Mouse (Mus musculus) stomach, embryonic 16.5 days (tissue): Measurements from ENCODE around the gene Nln. TPM values are rescaled to one million over a fixed set of nuclear protein-coding genes. Genes with fewer than 3 reads are reported as not detected.

ENCODE experiments used
- ATAC-seq: fragments of 200-750 bp; cut with Nextera tagmentation; 2 replicates; pipeline ENCODE4 v1.8.0; 2017; ENCODE audit warnings: moderate number of reproducible peaks, moderate TSS enrichment; ENCODE audit not compliant: insufficient read depth, low FRiP score
- H3K27ac ChIP-seq: fragments of 300-500 bp; sonication (generic); 2 replicates; pipeline ENCODE4 v1.5.1; 2014; ENCODE audit warnings: low read length
- H3K27me3 ChIP-seq: fragments of 300-500 bp; sonication (generic); 2 replicates; pipeline ENCODE4 v1.6.1; 2014; ENCODE audit warnings: low read length, control low read depth, mixed read lengths; ENCODE audit not compliant: control insufficient read depth, insufficient read depth
- H3K36me3 ChIP-seq: fragments of 300-500 bp; sonication (generic); 2 replicates; pipeline ENCODE4 v1.6.1; 2014; ENCODE audit warnings: low read length; ENCODE audit not compliant: control insufficient read depth, insufficient read depth
- H3K4me1 ChIP-seq: fragments of 300-500 bp; sonication (generic); 2 replicates; pipeline ENCODE4 v1.6.1; 2014; ENCODE audit warnings: low read length, control low read depth, mixed read lengths; ENCODE audit not compliant: control insufficient read depth, insufficient read depth
- H3K4me2 ChIP-seq: fragments of 300-500 bp; sonication (generic); 2 replicates; pipeline ENCODE4 v1.6.1; 2014; ENCODE audit warnings: low read depth, low read length, mixed read lengths
- H3K4me3 ChIP-seq: fragments of 300-500 bp; sonication (generic); replicated peaks from 2 replicates; pipeline ENCODE4 v1.5.1; 2014; ENCODE audit warnings: mild to moderate bottlenecking, low read length
- H3K9ac ChIP-seq: fragments of 300-500 bp; sonication (generic); 2 replicates; pipeline ENCODE4 v1.6.1; 2014; ENCODE audit warnings: low read length
- H3K9me3 ChIP-seq: fragments of 300-500 bp; sonication (generic); replicated peaks from 2 replicates; pipeline ENCODE4 v1.6.1; 2016; ENCODE audit warnings: low read length, control low read depth; ENCODE audit not compliant: control insufficient read depth
- WGBS: fragments of 180-500 bp; shearing (Covaris S2); extraction: QIAGEN DNeasy Blood & Tissue Kit; methylation state at CpG from one replicate; pipeline ENCODE4 v1.1.7; 2014; 5-methylcytosine and 5-hydroxymethylcytosine counted together
- polyA plus RNA-seq: library from polyadenylated mRNA; unstranded; fragments of >200 nt; fragmentation: Nextera tagmentation; extraction: Ambion mirVana; gene quantifications from 2 replicates; pipeline ENCODE4 v1.2.1, GENCODE M21; 2015

Nln gene
- polyA plus RNA-seq, 1 experiment from 2014 or later = 23.6 TPM

DNA sequence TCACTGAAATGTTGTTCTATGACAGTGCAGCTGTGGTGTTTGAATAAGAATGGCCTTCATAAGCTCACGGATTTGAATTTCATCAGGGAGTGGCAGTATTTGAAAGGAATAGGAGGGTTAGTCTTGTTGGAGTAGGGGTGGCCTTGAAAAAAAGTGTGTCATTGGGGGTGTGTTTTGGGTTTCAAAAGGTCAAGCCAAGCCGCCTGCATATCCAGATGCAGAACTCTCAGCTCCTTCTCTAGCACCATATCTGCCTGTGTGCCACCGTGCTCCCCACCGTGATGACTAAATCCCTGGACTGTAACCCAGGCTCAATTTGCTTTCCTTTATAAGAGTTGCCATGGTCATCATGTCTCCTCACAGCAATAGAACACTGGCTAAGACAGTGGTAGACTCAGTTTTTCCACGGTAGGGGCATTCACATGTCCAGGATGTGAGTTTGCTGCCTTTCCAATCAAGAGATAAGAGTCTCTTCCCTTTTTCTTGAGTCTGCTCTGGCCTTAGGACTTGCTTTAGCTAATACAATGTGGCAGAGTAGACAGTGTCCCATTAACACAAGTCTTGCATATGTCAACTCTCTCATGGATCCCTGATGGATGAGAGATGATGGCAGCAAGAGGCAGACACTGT is 7.7 kb downstream of the Nln start:
- no peak for ATAC-seq
- 80% methylated on average over 5 of the region's 5 CpGs for WGBS

DNA sequence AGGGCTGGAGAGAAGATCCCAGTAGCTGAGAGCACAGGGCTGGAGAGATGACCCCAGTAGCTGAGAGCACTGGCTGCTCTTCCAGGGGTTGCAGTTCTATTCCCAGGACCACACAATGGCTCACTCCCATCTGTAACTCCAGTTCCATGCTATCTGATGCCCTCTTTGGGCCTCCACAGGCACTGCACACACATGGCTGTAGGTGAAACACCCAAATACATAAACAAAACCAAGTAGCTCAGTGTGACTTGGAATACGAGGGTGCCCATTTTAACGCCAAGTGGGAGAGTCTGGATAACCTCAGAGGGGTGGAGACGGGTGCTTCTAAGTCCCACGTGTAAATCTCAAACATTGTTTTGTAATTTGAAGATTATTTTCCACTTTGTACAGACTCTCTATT is 9.0 kb downstream of the Nln start:
- no peak overlapping the region for H3K9ac ChIP-seq

More for the DNA sequence above, 7.7 kb downstream of the Nln start:
- peaks cover 8% of the 10 kb centered on the region for H3K9me3 ChIP-seq
- no peaks in the 10 kb centered on the region; the same call in 1 of the 2 replicates for H3K36me3 ChIP-seq
- H3K9ac ChIP-seq = no peak overlapping the region
- H3K4me1 ChIP-seq = no peaks in the 10 kb centered on the region
- no peak overlapping the region for H3K27ac ChIP-seq
- H3K27me3 ChIP-seq = no peaks in the 10 kb centered on the region
- no peak overlapping the region for H3K4me2 ChIP-seq
- H3K4me3 ChIP-seq = no peak overlapping the region

DNA sequence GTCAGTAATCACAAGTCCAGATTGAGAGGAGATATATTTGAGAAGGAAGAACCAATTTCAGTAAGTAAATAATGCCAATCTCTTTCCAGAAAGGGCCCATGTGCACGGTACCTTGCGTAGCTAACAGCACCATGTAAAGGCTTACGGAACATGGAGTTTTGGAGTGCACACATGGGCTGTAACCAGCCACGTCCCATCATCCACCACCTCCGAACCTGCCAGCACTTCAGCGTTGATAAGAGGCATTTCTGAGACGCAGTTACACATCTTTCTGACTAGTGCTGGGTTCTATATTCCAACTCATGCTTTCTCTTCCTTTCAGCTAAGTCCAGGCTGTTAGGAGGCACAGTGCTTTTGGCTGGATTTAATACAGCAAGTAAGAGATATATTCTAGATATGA is 12.2 kb downstream of the Nln start:
- Histone ChIP-seq H3K4me2 (no peak overlapping the region), H3K9me3 (no peaks in the 10 kb centered on the region), H3K36me3 (no peaks in the 10 kb centered on the region), H3K27me3 (no peaks in the 10 kb centered on the region), H3K4me1 (no peaks in the 10 kb centered on the region), H3K4me3 (no peak overlapping the region), H3K27ac (no peak overlapping the region), H3K9ac (no peak overlapping the region)
- ATAC-seq = no peak
- WGBS = 92% methylated on average over 7 of the region's 7 CpGs

More for the DNA sequence above, 9.0 kb downstream of the Nln start:
- Histone ChIP-seq H3K27me3 (no peaks in the 10 kb centered on the region), H3K4me1 (no peaks in the 10 kb centered on the region), H3K4me2 (no peak overlapping the region), H3K9me3 (peaks cover 8% of the 10 kb centered on the region), H3K27ac (no peak overlapping the region), H3K36me3 (no peaks in the 10 kb centered on the region; the same call in 1 of the 2 replicates), H3K4me3 (no peak overlapping the region)
- WGBS = 77% methylated on average over 4 of the region's 4 CpGs
- no peak for ATAC-seq

DNA sequence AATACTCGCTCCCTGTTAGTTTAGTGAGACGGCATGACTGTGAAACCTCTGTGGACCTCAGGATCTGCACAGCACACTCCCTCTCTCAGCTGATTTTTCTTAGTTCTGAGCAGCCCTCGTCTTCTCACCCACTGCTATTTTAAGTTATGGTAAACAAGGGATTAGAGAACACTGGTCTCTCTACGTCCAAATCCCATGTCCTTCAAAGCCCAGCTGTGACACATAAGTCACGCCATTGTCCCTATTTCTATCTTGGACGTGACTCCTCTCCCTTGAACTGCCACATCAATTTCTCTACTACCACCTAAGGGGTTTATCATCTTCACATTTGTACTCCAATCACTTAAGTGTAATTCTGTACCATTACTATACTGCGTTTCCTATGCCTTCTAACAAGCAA is 13.5 kb downstream of the Nln start:
- Histone ChIP-seq H3K27ac (no peak overlapping the region), H3K9me3 (no peaks in the 10 kb centered on the region), H3K4me2 (no peak overlapping the region), H3K4me1 (no peaks in the 10 kb centered on the region), H3K27me3 (no peaks in the 10 kb centered on the region), H3K36me3 (no peaks in the 10 kb centered on the region), H3K9ac (no peak overlapping the region), H3K4me3 (no peak overlapping the region)
- ATAC-seq = no peak
- 50% methylated on average over 7 of the region's 7 CpGs for WGBS

DNA sequence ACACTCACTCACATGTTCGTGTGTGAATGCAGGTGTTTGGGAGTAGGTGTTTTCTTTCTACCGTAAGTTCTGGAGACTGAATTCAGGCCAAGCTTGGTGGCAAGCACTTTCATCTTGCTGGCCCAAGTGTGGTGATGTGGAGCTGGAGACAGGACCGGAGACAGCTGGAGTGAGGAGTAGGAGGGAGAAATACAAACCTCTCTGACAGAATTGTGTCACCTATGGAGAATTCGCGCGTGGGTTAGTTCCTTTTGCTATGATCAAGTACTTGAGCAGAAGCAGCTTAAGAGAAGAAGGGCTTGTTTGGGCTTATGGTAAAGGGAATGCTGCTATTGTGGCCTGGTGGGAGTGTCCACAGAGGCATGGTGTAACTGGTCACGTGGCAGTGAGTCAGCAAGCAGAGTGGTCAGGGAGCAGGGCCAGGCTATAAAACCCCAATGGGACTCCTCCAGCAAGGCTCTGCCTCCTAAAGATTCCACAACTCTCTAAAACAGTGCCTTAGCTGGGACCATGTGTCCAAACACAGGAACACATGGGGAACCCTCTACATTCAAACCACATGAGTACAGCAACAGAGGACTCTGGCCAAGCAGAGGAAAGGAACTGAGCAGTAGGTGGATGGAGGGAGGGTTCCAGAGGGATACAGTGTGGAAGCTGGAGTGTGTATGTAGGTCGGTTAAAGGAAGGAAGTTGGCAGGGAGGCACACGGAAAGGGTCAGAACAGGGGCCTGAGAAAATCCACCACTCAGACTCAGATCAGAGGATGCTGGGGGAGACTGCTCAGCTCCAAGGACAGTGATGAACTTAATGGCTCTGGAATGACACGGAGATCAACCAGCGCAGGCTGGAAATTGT is 14.7 kb downstream of the Nln start:
- Histone ChIP-seq H3K4me3 (no peak overlapping the region), H3K4me1 (no peaks in the 10 kb centered on the region), H3K36me3 (no peaks in the 10 kb centered on the region), H3K9me3 (no peaks in the 10 kb centered on the region), H3K27ac (no peak overlapping the region), H3K27me3 (no peaks in the 10 kb centered on the region), H3K4me2 (no peak overlapping the region), H3K9ac (no peak overlapping the region)
- ATAC-seq = peak; percentile 69; the same call in 1 of the 2 replicates
- WGBS = 72% methylated on average over 11 of the region's 11 CpGs

DNA sequence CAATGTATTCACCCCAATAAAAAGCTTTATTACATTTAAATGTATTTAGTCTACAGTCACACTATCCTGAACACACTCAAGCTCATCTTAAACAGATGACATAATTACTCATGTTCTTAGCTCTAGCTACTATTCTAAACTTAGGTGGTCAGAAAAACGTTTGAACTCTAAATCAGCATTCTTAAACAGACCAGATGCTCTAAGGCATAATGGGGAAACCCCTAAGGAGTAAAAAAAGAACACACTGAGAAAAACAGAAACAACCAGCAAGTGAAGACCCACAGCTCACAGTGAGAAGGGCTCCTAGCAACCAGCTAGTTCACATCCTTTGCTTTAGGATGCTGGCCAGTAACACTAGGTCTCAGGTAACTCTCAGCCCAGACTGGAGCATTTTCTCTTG is 17.7 kb downstream of the Nln start:
- Histone ChIP-seq H3K27ac (no peak overlapping the region), H3K36me3 (no peaks in the 10 kb centered on the region), H3K27me3 (no peaks in the 10 kb centered on the region), H3K4me2 (no peak overlapping the region), H3K4me1 (0 out of 2 replicates have a peak, but pooled peaks cover 4% of the 10 kb centered on the region), H3K4me3 (no peak overlapping the region), H3K9ac (no peak overlapping the region), H3K9me3 (no peaks in the 10 kb centered on the region)
- no peak for ATAC-seq
- 9% methylated on average over 1 of the region's 1 CpGs for WGBS

DNA sequence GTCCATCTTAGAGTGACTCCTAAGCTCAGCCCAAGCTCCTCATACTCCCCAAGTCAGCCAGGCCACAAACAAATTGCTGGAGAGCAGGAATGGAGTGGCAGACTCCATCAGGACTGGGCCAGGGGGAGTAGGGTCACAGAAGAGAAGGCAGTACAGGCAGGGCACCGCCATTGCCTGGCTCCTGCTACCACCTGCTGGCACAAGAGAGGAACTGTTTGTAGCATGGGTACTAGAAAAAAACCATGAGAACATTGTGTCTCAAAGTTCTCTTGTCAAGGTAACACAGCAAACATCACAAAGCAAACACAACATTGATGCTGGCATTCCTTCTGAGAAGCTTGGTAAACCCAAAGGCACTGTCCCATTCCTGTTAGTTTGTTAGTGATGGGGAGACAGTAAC is 20.0 kb downstream of the Nln start:
- no peaks in the 10 kb centered on the region for H3K36me3 ChIP-seq

DNA sequence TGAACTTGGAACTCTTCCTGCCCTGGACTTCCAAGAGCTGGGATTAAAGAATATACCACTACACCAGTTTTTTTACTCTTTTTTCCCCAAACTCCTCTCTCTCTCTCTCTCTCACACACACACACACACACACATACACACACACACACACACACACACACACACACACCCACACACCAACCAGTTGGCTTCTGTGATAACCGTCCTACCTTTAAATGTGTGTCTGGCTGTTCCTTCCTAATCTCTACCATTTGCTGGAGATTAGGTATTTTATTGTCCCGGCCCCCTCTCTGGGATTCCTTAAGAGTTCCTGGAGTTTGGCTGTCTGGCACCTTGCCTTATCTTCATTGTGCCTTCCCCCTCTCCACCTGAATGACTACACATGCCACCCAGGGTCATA is 24.8 kb downstream of the Nln start:
- H3K27me3 ChIP-seq = no peaks in the 10 kb centered on the region
- no peaks in the 10 kb centered on the region for H3K9me3 ChIP-seq
- H3K4me3 ChIP-seq = no peak overlapping the region
- H3K9ac ChIP-seq = no peak overlapping the region
- ATAC-seq = no peak
- H3K4me1 ChIP-seq = 0 out of 2 replicates have a peak, but pooled peaks cover 4% of the 10 kb centered on the region
- no peaks in the 10 kb centered on the region for H3K36me3 ChIP-seq
- no peak overlapping the region for H3K27ac ChIP-seq
- WGBS = 51% methylated on average over 2 of the region's 2 CpGs
- no peak overlapping the region for H3K4me2 ChIP-seq

More for the DNA sequence above, 20.0 kb downstream of the Nln start:
- no peak overlapping the region for H3K9ac ChIP-seq
- no peak overlapping the region for H3K4me2 ChIP-seq
- H3K27me3 ChIP-seq = no peaks in the 10 kb centered on the region
- peak; percentile 50; the same call in 1 of the 2 replicates for ATAC-seq
- H3K27ac ChIP-seq = no peak overlapping the region
- 0 out of 2 replicates have a peak, but pooled peaks cover 4% of the 10 kb centered on the region for H3K4me1 ChIP-seq
- WGBS = 5% methylated on average over 1 of the region's 1 CpGs
- no peaks in the 10 kb centered on the region for H3K9me3 ChIP-seq
- no peak overlapping the region for H3K4me3 ChIP-seq

DNA sequence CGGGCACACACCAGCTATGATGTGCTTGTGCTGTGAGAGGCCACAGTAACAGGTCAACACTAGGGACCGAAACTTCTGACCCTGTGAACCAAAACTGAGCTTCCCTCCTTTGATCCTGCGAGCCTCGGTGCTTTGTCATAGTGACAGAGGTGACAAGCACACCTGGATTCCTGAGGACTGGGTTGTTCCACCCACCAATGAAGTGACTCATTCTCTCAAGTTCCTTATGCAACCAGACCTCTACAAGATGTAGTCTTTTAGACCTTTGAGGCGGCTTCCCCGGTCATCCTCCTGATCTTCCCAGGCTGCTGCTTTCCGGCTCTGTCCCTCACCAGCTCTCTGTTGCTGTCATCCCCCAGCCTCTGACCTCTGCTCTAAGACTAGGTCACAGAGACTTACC is 26.9 kb downstream of the Nln start:
- ATAC-seq = no peak
- H3K4me3 ChIP-seq = no peak overlapping the region
- no peak overlapping the region for H3K9ac ChIP-seq
- H3K4me1 ChIP-seq = 0 out of 2 replicates have a peak, but pooled peaks cover 3% of the 10 kb centered on the region
- WGBS = 68% methylated on average over 7 of the region's 7 CpGs
- H3K4me2 ChIP-seq = no peak overlapping the region
- no peaks in the 10 kb centered on the region for H3K9me3 ChIP-seq
- H3K27me3 ChIP-seq = no peaks in the 10 kb centered on the region
- H3K36me3 ChIP-seq = no peaks in the 10 kb centered on the region
- H3K27ac ChIP-seq = peak overlapping the region; percentile 7; the same call in 1 of the 2 replicates
